Mouse (Mus musculus): ENCODE results near the gene Plekha6. TPM values are rescaled to one million over a fixed set of nuclear protein-coding genes. Genes with fewer than 3 reads are reported as not detected.
"Not testable (repeated sequence)": the region's sequence is repeated elsewhere in the genome, so short reads cannot be mapped to it uniquely, and the experiment has no call there.

The Plekha6 gene
- total and polyA plus RNA-seq, 2 experiments from 2014 or later: 11.9 to 49.3 TPM

- TF ChIP-seq CTCF (IDR thresholded peaks at IDR 0.05): peak; percentile 24
- no peak overlapping the region for H3K4me3 ChIP-seq (ENCODE audit: low read depth, low read length)
- no peak overlapping the region for H3K4me2 ChIP-seq (ENCODE audit: low read depth, low read length, poor library complexity, severe bottlenecking)
- no peak overlapping the region for H3K9ac ChIP-seq (replicated peaks; ENCODE audit: low read length, poor library complexity, severe bottlenecking)
- no peaks in the 10 kb centered on the region for H3K36me3 ChIP-seq (ENCODE audit: insufficient read depth, low read length)
- no peaks in the 10 kb centered on the region for H3K9me3 ChIP-seq (ENCODE audit: low read length)
- 19% methylated on average over 3 of the region's 3 CpGs for WGBS
- ATAC-seq (ENCODE audit: low FRiP score) (peak; percentile 75), DNase-seq (ENCODE audit: low spot score) (peak; percentile 84)
- peaks cover 19% of the 10 kb centered on the region; the same call in 1 of the 2 replicates for H3K4me1 ChIP-seq (ENCODE audit: insufficient read depth, low read length)
- no peaks in the 10 kb centered on the region for H3K27me3 ChIP-seq (ENCODE audit: insufficient read depth, low read length)
- H3K27ac ChIP-seq (ENCODE audit: low read depth, low read length): no peak overlapping the region; the same call in 1 of the 2 replicates
These were observed 167.1 kb downstream of the Plekha6 start for GRCm38 (mm10) chr1:133331142-133331541.

DNA sequence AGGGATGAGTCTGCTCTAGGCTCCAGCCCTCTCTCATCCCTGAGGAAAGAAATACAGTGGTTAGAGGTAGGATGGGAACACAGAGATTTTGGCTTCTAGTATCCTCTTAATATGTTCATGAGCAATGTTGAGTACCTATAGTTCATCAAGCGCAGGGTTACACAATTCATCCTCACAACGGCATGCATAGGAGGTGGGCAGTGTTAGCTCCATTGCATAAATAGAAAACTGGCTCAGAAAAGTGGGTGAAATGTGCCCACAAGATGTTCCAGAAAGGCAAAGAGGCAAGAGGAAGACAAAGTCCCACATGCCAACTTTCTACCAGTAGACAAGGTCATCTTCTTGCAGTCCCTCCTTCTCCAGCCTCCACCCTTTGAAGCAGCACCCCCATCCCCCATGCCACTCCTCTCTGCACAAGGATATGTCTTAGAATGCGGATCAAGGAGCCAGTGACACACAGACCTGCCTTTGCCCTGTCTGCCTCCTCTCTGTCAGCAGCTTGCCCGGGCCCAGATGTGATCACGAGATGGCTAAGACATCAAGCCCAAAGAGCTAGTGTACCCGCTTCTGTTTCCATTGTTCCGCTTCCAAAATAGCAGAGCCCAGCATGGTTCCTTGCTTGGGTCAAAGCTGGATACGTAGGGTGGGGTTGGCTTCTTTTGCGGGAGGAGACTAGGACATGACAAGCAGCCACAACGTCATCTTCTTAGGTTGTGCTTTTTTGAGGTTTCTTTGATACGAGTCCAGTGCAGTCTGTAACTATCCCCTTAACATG, 168.8 kb downstream of the Plekha6 start:
- DNase-seq (ENCODE audit: low spot score) (no peak), ATAC-seq (ENCODE audit: low FRiP score) (no peak)
- no peak overlapping the region for H3K9ac ChIP-seq (replicated peaks; ENCODE audit: low read length, poor library complexity, severe bottlenecking)
- peaks cover 19% of the 10 kb centered on the region; the same call in 1 of the 2 replicates for H3K4me1 ChIP-seq (ENCODE audit: insufficient read depth, low read length)
- no peak overlapping the region for H3K4me3 ChIP-seq (ENCODE audit: low read depth, low read length)
- 88% methylated on average over 11 of the region's 11 CpGs for WGBS
- no peaks in the 10 kb centered on the region for H3K36me3 ChIP-seq (ENCODE audit: insufficient read depth, low read length)
- no peaks in the 10 kb centered on the region for H3K9me3 ChIP-seq (ENCODE audit: low read length)
- TF ChIP-seq CTCF (IDR thresholded peaks at IDR 0.05): no peak
- no peaks in the 10 kb centered on the region for H3K27me3 ChIP-seq (ENCODE audit: insufficient read depth, low read length)
- no peak overlapping the region for H3K27ac ChIP-seq (ENCODE audit: low read depth, low read length)
- H3K4me2 ChIP-seq (ENCODE audit: low read depth, low read length, poor library complexity, severe bottlenecking): no peak overlapping the region

GRCm38 (mm10) chr1:133333937-133334336, 169.9 kb downstream of the Plekha6 start:
- WGBS: 20% methylated on average over 6 of the region's 6 CpGs
- DNase-seq (ENCODE audit: low spot score): peak; percentile 59

DNA sequence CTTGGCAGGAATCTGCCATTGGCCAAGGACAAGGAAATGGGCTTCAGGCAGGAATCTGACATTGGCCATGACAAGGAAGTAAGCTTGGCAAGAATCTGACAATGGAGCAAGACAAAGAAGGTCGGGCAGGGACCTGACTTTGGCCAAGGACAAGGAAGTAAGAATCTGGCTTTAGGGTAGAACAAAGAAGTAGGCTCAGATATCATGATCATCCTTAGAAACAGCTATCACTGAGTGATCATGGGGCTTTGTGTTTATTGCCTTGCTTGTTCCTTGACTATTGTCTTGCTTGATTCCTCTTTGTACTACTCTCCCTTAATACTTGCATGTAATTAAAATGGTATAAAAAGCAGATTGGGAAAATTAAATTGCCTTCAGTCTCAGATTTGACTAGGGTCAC, 176.4 kb downstream of the Plekha6 start:
- H3K27me3 ChIP-seq (ENCODE audit: insufficient read depth, low read length); ATAC-seq (ENCODE audit: low FRiP score); H3K4me1 ChIP-seq (ENCODE audit: insufficient read depth, low read length); H3K9me3 ChIP-seq (ENCODE audit: low read length); H3K9ac ChIP-seq (replicated peaks; ENCODE audit: low read length, poor library complexity, severe bottlenecking); H3K4me3 ChIP-seq (ENCODE audit: low read depth, low read length); DNase-seq (ENCODE audit: low spot score); H3K27ac ChIP-seq (ENCODE audit: low read depth, low read length); H3K36me3 ChIP-seq (ENCODE audit: insufficient read depth, low read length); H3K4me2 ChIP-seq (ENCODE audit: low read depth, low read length, poor library complexity, severe bottlenecking): not testable (repeated sequence)
- 70% methylated on average over 1 of the region's 1 CpGs for WGBS

More at GRCm38 (mm10) chr1:133333937-133334336, 169.9 kb downstream of the Plekha6 start:
- no peak for TF ChIP-seq CTCF (IDR thresholded peaks at IDR 0.05)
- Histone ChIP-seq H3K4me1 (ENCODE audit: insufficient read depth, low read length) (peaks cover 19% of the 10 kb centered on the region; the same call in 1 of the 2 replicates), H3K4me2 (ENCODE audit: low read depth, low read length, poor library complexity, severe bottlenecking) (no peak overlapping the region), H3K27ac (ENCODE audit: low read depth, low read length) (0 out of 2 replicates have a peak overlapping the region, but pooled peaks have one; percentile 32), H3K36me3 (ENCODE audit: insufficient read depth, low read length) (no peaks in the 10 kb centered on the region), H3K9me3 (ENCODE audit: low read length) (no peaks in the 10 kb centered on the region), H3K9ac (replicated peaks; ENCODE audit: low read length, poor library complexity, severe bottlenecking) (no peak overlapping the region), H3K27me3 (ENCODE audit: insufficient read depth, low read length) (no peaks in the 10 kb centered on the region), H3K4me3 (ENCODE audit: low read depth, low read length) (no peak overlapping the region)
- peak; percentile 40; the same call in 1 of the 2 replicates for ATAC-seq (ENCODE audit: low FRiP score)

GRCm38 (mm10) chr1:133344357-133344756, 180.3 kb downstream of the Plekha6 start:
- Histone ChIP-seq H3K27ac (ENCODE audit: low read depth, low read length) (no peak overlapping the region), H3K27me3 (ENCODE audit: insufficient read depth, low read length) (no peaks in the 10 kb centered on the region), H3K4me2 (ENCODE audit: low read depth, low read length, poor library complexity, severe bottlenecking) (no peak overlapping the region), H3K4me3 (ENCODE audit: low read depth, low read length) (no peak overlapping the region), H3K4me1 (ENCODE audit: insufficient read depth, low read length) (no peaks in the 10 kb centered on the region), H3K9ac (replicated peaks; ENCODE audit: low read length, poor library complexity, severe bottlenecking) (no peak overlapping the region), H3K9me3 (ENCODE audit: low read length) (no peaks in the 10 kb centered on the region), H3K36me3 (ENCODE audit: insufficient read depth, low read length) (no peaks in the 10 kb centered on the region)
- TF ChIP-seq CTCF (IDR thresholded peaks at IDR 0.05): no peak
- no peak for ATAC-seq (ENCODE audit: low FRiP score)
- 91% methylated on average over 2 of the region's 2 CpGs for WGBS
- no peak for DNase-seq (ENCODE audit: low spot score)

- ATAC-seq (ENCODE audit: low FRiP score) (no peak), DNase-seq (ENCODE audit: low spot score) (no peak)
- no peak overlapping the region for H3K9ac ChIP-seq (replicated peaks; ENCODE audit: low read length, poor library complexity, severe bottlenecking)
- H3K27me3 ChIP-seq (ENCODE audit: insufficient read depth, low read length): no peaks in the 10 kb centered on the region
- no peaks in the 10 kb centered on the region for H3K9me3 ChIP-seq (ENCODE audit: low read length)
- no peak overlapping the region for H3K4me3 ChIP-seq (ENCODE audit: low read depth, low read length)
- no peaks in the 10 kb centered on the region for H3K4me1 ChIP-seq (ENCODE audit: insufficient read depth, low read length)
- H3K4me2 ChIP-seq (ENCODE audit: low read depth, low read length, poor library complexity, severe bottlenecking): no peak overlapping the region
- no peaks in the 10 kb centered on the region for H3K36me3 ChIP-seq (ENCODE audit: insufficient read depth, low read length)
- WGBS: 88% methylated on average over 9 of the region's 9 CpGs
- TF ChIP-seq CTCF (IDR thresholded peaks at IDR 0.05): no peak
- H3K27ac ChIP-seq (ENCODE audit: low read depth, low read length): no peak overlapping the region
These were observed 182.5 kb downstream of the Plekha6 start for GRCm38 (mm10) chr1:133346531-133346930.

All from midbrain, postnatal 0 days (tissue).